Mouse (Mus musculus) induced T-regulatory cell, adult 2 months (primary cell): ENCODE data around the gene Sema4a.
"Not testable (repeated sequence)": the region's sequence is repeated elsewhere in the genome, so short reads cannot be mapped to it uniquely, and the experiment has no call there.

Source experiments
- DNase-seq: peaks from one replicate; pipeline ENCODE4 v3.0.0-alpha.2; 2012; ENCODE audit warnings: low read depth

Sema4a gene

GRCm38 (mm10) chr3:88455588-88456264 lies 5.3 kb downstream of the Sema4a start:
- DNase-seq: no peak

- peak; percentile 60 for DNase-seq
Observed at GRCm38 (mm10) chr3:88454762-88455587, 6.0 kb downstream of the Sema4a start.

GRCm38 (mm10) chr3:88453986-88454385 lies 7.0 kb downstream of the Sema4a start:
- peak; percentile 83 for DNase-seq

- DNase-seq: peak; percentile 81
Observed at GRCm38 (mm10) chr3:88453369-88453768, 7.6 kb downstream of the Sema4a start.

- DNase-seq: no peak
Observed at GRCm38 (mm10) chr3:88452716-88453115, 8.3 kb downstream of the Sema4a start.

GRCm38 (mm10) chr3:88452246-88452645 lies 8.7 kb downstream of the Sema4a start:
- DNase-seq: peak; percentile 63

GRCm38 (mm10) chr3:88450379-88451131 lies 10.4 kb downstream of the Sema4a start:
- no peak for DNase-seq

- no peak for DNase-seq
Observed at GRCm38 (mm10) chr3:88449395-88450023, 11.5 kb downstream of the Sema4a start.

- no peak for DNase-seq
Observed at GRCm38 (mm10) chr3:88448443-88448842, 12.5 kb downstream of the Sema4a start.

- no peak for DNase-seq
Observed at GRCm38 (mm10) chr3:88447676-88448183, 13.3 kb downstream of the Sema4a start.

GRCm38 (mm10) chr3:88446471-88447123 lies 14.4 kb downstream of the Sema4a start:
- DNase-seq: no peak

GRCm38 (mm10) chr3:88442888-88443287 lies 18.1 kb downstream of the Sema4a start:
- no peak for DNase-seq

GRCm38 (mm10) chr3:88442488-88442887 lies 18.5 kb downstream of the Sema4a start:
- DNase-seq: no peak

- peak; percentile 76 for DNase-seq
Observed at GRCm38 (mm10) chr3:88440500-88441381, 20.2 kb downstream of the Sema4a start.

- no peak for DNase-seq
Observed at GRCm38 (mm10) chr3:88439582-88439981, 21.4 kb downstream of the Sema4a start.

GRCm38 (mm10) chr3:88437454-88437853 lies 23.5 kb downstream of the Sema4a start:
- no peak for DNase-seq

GRCm38 (mm10) chr3:88436395-88437201 lies 24.4 kb downstream of the Sema4a start:
- no peak for DNase-seq

GRCm38 (mm10) chr3:88435515-88435914 lies 25.5 kb downstream of the Sema4a start:
- no peak for DNase-seq

GRCm38 (mm10) chr3:88428639-88429038 lies 32.3 kb downstream of the Sema4a start:
- not testable (repeated sequence) for DNase-seq
